Mouse (Mus musculus): ENCODE results near the gene Masp1. TPM values are rescaled to one million over a fixed set of nuclear protein-coding genes. Genes with fewer than 3 reads are reported as not detected.

Masp1 gene
- total RNA-seq (2021): 10 to 100 TPM; 14.7 to 17.3 TPM
- long read RNA-seq, experiment 1, partial matches to known transcripts: 3 of 11 reads
- long read RNA-seq, experiment 1, other reads (novel, unspliced or antisense): 7 of 11 reads
- long read RNA-seq, experiment 2, partial matches to known transcripts: 2 of 21 reads
- long read RNA-seq, experiment 2, other reads (novel, unspliced or antisense): 13 of 21 reads

- intact Hi-C loops (cut with DNase I; ENCODE audit: low total_unique reads): no loop called here
- DNase-seq: peak; percentile 55
Observed at GRCm38 (mm10) chr16:23520235-23520871, at the start of gene Masp1, which contains the start of gene Rtp4. Gene Masp1, minus strand, starts transcription at chr16:23520815. Gene Rtp4, plus strand, starts transcription at chr16:23520291.

DNA sequence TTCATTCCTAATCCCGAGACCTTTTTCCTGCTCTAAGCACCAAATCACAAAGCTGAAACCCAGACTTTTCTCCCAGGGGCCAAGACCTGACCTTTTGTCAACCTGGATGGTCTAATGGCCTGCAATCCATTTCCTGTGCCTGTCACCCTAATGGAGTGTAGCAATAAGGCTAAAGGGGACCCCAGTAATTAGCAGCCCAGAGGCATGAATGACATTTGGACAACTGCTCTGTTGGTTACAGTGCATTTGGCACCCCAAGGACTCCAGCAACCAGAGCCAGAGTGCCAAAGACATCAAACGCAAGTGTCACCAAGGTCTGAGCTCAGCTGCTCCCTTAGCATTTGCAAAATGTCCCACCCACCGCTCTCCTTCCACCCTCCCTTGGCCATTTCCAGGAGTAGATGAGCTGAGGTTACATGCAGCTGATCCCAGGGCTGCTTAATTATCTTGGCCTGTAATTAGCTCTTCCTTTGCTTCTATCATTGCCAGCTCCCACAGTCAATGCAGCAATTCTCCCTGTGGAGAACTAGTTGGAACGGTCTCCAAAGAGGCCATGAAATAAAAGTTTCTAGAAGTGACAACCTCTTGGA, 47.8 kb upstream of the Masp1 start:
- no peak for DNase-seq
- intact Hi-C loops (cut with DNase I; ENCODE audit: low total_unique reads): no loop called here

DNA sequence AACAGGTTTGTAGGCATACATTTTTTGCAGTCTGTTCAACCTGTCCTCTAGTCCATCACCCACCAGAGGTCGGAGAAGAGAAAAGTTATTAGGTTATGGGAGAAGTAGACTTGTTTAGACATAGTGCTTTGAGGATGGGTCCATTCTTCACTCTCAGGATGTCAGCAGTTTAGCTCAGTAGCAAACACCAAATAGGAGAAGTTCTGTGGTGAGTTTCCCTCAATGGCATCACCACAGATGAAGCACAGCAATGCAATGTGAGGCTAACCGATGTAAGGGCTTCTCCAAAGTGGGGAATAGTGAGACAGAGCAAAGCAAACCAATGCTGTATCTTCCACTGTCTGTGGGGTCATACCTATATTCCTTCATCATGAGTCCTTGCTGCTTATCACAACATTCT, 37.1 kb upstream of the Masp1 start:
- DNase-seq: no peak
- intact Hi-C loops (cut with DNase I; ENCODE audit: low total_unique reads): no loop called here

DNA sequence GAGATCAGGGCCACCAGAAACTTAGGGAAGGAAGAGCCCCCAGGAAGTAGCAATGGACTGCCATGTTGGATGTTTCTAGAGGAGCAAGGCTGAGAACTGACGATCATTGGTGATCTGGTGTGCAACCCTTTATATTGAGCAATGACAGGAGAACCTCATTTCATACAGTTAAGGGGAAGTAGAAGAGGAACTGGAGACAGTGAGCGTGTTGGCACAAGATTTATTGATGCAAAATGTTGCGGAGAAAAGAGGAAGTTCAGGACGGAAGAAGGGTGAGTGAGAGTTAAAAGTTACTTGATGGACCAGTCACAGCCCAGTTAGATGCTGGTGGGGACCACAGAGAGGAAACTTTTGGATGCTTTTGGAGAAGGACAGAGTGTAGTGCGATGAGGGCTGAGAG, 36.6 kb upstream of the Masp1 start:
- no peak for DNase-seq
- intact Hi-C loops (cut with DNase I; ENCODE audit: low total_unique reads): no loop called here

DNA sequence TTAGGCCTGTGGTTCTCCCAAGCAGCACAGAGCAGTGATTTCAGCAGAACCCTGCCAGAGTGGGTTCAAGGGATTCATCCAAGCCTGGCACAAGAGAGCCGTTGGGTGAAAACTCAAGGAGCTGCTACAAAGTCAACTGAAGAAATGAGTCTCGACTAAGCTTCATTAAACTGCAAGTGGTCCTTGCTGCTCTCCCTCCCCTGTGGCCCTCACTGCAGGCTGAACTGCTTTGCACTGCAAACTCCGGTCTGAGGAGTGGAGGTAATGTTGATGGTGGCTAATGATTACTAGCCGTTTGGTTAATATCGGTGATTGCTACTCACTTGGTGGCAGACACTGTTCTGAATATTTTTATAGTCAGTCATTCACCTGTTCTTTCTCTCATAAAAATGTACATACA, 34.1 kb upstream of the Masp1 start:
- intact Hi-C loops (cut with DNase I; ENCODE audit: low total_unique reads): loop anchor here (5.0 kb wide), 2 partner anchors 343 to 398 kb away; no protein-coding TSS in a partner anchor
- no peak for DNase-seq

GRCm38 (mm10) chr16:23550981-23551582, 30.5 kb upstream of the Masp1 start:
- intact Hi-C loops (cut with DNase I; ENCODE audit: low total_unique reads): loop anchor here (5.0 kb wide), 2 partner anchors 346 to 401 kb away; no protein-coding TSS in a partner anchor
- DNase-seq: no peak

DNA sequence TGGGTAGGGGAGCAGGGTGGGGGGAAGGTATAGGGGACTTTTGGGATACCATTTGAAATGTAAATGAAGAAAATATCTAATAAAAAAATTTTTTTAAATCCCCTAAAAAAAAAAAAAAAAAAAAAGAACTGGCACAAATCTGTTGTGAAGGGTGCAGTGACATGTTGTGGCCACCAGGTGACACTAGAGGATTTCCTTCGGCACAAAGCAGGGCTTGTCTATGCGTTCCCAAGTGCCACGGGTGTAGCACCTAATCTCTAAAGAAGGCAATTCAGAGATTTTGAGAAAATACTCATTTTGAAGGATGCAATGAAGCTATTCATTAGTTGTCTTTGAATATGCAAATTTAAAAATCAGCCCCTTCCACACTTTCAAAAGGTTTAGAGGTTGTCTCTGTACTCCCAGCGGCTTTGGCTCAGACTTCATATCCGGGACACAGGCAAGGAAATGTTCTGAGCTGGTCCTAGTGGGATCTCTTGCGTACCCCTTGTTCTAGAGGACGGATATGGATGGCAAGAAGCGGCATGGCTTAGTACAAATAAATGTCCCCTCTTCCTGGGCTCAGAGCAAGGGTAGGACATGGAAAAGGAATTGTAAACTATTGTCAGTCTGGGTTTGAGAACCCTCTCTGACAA, 29.8 kb upstream of the Masp1 start:
- intact Hi-C loops (cut with DNase I; ENCODE audit: low total_unique reads): loop anchor here (5.0 kb wide), 2 partner anchors 347 to 402 kb away; no protein-coding TSS in a partner anchor
- DNase-seq: peak; percentile 45

- no peak for DNase-seq
- intact Hi-C loops (cut with DNase I; ENCODE audit: low total_unique reads): loop anchor here (5.0 kb wide), 1 partner anchor 95 kb away; no protein-coding TSS in a partner anchor
Observed at GRCm38 (mm10) chr16:23547783-23548182, 27.2 kb upstream of the Masp1 start.

GRCm38 (mm10) chr16:23544361-23544760, 23.7 kb upstream of the Masp1 start:
- no peak for DNase-seq
- intact Hi-C loops (cut with DNase I; ENCODE audit: low total_unique reads): no loop called here

- DNase-seq: no peak
- intact Hi-C loops (cut with DNase I; ENCODE audit: low total_unique reads): no loop called here
Observed at GRCm38 (mm10) chr16:23542866-23543265, 22.3 kb upstream of the Masp1 start.

DNA sequence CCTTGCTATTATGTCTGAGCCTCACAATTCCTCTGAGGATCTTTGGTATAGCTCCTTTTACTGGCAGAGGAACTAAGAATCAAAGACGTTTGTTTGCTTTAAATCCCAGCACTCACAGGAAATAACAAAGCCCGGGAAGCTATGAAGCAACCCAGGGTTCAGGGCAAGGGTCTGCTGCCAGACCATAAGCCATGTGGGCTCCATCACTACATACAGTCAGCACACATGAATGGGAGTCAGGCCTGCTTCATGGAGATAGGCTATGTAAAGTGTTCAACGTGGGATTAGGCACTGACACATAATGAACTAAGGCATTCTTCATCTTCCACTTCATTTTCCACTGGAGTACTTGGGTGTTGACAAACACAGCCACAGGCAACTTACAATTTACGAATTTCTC, 20.4 kb upstream of the Masp1 start:
- DNase-seq: no peak
- intact Hi-C loops (cut with DNase I; ENCODE audit: low total_unique reads): no loop called here

DNA sequence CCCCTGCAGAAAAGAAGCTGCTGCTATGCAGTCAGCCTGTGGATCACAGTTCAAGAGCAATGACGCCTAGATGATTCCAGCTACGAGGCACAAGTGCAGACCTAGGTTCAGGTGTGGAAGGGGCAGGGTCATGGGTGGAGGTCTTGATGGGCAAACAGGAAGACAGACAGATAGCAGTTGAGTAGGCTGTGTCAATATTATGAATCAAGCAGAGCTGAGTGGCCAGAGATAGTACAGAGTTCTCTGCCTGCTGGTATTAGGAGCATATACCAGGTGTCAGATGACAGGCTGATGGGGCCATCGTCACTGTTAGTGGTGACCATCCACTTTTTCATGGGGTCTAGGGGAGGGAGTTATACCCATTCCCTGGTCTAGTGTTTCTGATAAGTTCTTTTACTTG, 13.1 kb upstream of the Masp1 start:
- intact Hi-C loops (cut with DNase I; ENCODE audit: low total_unique reads): no loop called here
- no peak for DNase-seq

GRCm38 (mm10) chr16:23529186-23529585, 8.6 kb upstream of the Masp1 start:
- intact Hi-C loops (cut with DNase I; ENCODE audit: low total_unique reads): no loop called here
- DNase-seq: no peak

- no peak for DNase-seq
- intact Hi-C loops (cut with DNase I; ENCODE audit: low total_unique reads): no loop called here
Observed at GRCm38 (mm10) chr16:23522081-23522480, 1.5 kb upstream of the Masp1 start.

DNA sequence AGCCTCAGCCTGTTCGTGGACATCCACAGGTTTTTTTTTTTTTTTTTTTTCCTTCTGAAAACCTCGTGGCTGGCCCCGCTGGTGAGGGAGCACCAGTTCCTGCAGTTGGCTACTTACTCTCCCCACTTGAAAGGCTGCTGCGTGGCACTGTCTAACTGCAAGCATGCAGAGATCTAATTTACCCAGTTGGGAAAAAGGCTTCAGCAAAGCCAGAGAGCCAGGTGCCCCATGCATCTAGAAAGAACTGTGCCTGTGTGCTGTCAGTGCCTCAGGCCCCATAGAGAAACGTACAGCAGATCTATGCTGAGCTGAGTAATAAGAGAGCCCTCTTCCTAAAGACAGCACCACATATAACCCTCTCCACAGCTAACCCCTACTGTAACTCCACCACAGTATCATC, 477 bp upstream of the Masp1 start:
- intact Hi-C loops (cut with DNase I; ENCODE audit: low total_unique reads): no loop called here
- DNase-seq: no peak

DNA sequence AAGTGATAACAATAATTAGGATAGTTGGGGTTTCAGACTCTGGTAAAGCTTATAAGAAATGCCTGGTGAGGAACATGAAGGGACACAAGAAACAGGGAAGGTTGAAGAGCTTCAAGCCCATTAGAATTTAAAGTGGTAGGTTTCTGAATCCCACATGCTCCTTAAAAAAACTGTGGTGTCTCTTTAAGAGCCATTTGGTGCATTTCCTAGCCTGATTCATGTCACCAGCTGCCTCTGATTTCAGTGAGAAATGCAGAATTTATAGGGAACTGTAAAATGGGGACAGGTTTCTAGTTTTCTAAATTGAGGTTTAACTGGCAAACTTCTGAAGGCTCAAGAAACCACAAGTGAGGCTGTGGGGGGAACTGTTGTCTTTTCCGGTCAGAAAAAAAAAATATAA, 844 bp downstream of the Masp1 start:
- intact Hi-C loops (cut with DNase I; ENCODE audit: low total_unique reads): no loop called here

GRCm38 (mm10) chr16:23518567-23519369, 1.8 kb downstream of the Masp1 start:
- DNase-seq: no peak
- intact Hi-C loops (cut with DNase I; ENCODE audit: low total_unique reads): no loop called here

More for the DNA sequence above, 844 bp downstream of the Masp1 start:
- no peak for DNase-seq

- DNase-seq: no peak
- intact Hi-C loops (cut with DNase I; ENCODE audit: low total_unique reads): no loop called here
Observed at GRCm38 (mm10) chr16:23517754-23518566, 2.7 kb downstream of the Masp1 start.
